Mouse (Mus musculus) neural tube, embryonic 15.5 days (tissue): ENCODE measurements around the gene Olfr522. TPM values are rescaled to one million over a fixed set of nuclear protein-coding genes. Genes with fewer than 3 reads are reported as not detected.

Experiments
- ATAC-seq: fragments of 200-750 bp; cut with Nextera tagmentation; 2 replicates; pipeline ENCODE4 v1.8.0; 2017; ENCODE audit warnings: mild to moderate bottlenecking, moderate TSS enrichment, moderate library complexity; ENCODE audit not compliant: low FRiP score
- H3K27ac ChIP-seq: fragments of 300-500 bp; sonication (generic); replicated peaks from 2 replicates; pipeline ENCODE4 v1.5.1; 2015; ENCODE audit warnings: mild to moderate bottlenecking, inconsistent platforms
- H3K27me3 ChIP-seq: fragments of 300-500 bp; sonication (generic); replicated peaks from 2 replicates; pipeline ENCODE4 v1.6.1; 2015; ENCODE audit warnings: inconsistent platforms
- H3K36me3 ChIP-seq: fragments of 300-500 bp; sonication (generic); 2 replicates; pipeline ENCODE4 v1.6.1; 2015; ENCODE audit warnings: inconsistent platforms
- H3K4me1 ChIP-seq: fragments of 300-500 bp; sonication (generic); 2 replicates; pipeline ENCODE4 v1.6.1; 2015; ENCODE audit warnings: inconsistent platforms
- H3K4me2 ChIP-seq: fragments of 300-500 bp; sonication (generic); 2 replicates; pipeline ENCODE4 v1.6.1; 2015; ENCODE audit warnings: inconsistent platforms, mild to moderate bottlenecking, moderate library complexity
- H3K4me3 ChIP-seq: fragments of 300-500 bp; sonication (generic); replicated peaks from 2 replicates; pipeline ENCODE4 v1.5.1; 2015; ENCODE audit warnings: mild to moderate bottlenecking, inconsistent platforms
- H3K9ac ChIP-seq: fragments of 300-500 bp; sonication (generic); replicated peaks from 2 replicates; pipeline ENCODE4 v1.6.1; 2015; ENCODE audit warnings: mild to moderate bottlenecking, inconsistent platforms
- H3K9me3 ChIP-seq: fragments of 300-500 bp; sonication (generic); replicated peaks from 2 replicates; pipeline ENCODE4 v1.6.1; 2016; ENCODE audit warnings: inconsistent platforms
- WGBS: fragments of 180-500 bp; shearing (Covaris S2); methylation state at CpG from one replicate; pipeline ENCODE4 v1.1.7; 2015; ENCODE audit warnings: mixed read lengths; 5-methylcytosine and 5-hydroxymethylcytosine counted together
- polyA plus RNA-seq: library from polyadenylated mRNA; unstranded; fragments of >200 nt; fragmentation: Nextera tagmentation; extraction: Ambion mirVana; gene quantifications from 2 replicates; pipeline ENCODE4 v1.2.1, GENCODE M21; 2015

Olfr522 gene
- polyA plus RNA-seq, 1 experiment from 2014 or later: not detected

DNA sequence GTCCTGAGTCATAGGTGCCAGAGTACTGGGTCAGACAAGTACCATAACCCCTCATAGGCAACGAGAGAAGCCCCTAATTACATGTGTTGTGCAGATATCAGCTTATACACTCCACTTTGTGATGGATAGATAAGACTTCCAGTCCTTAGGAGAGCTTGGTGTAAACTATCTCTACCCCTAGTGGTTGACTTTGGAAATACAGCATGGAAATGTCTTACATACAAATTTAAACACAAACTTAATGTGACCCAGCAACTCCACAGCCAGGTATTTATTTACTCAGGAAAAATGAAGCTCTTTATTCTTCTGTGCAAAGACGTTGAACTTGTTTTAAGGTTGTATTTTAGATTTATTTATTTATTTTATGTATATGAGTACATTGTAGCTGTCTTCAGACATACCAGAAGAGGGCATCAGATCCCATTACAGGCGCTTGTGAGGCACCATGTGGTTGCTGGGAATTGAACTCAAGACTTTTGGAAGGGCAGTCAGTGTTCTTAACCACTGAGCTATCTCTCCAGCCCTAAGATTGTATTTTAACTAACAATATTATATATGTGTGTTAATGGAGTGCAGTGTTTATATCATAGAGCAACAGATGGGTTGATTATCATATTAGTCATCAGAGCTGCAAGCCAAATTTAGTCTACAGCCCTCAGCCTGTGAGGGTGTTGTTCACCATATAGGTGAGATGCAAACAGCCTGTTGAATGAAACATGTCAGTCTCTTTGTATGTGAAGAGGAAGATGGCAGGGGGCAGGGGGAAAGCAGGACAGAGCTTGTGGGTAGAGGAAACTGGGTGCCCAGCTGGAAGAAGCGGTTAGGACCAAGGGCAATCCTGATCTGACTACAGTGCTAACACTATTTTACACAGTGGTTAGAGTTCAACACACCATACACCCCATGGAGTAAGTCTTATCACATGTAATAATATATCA, 24.1 kb upstream of the Olfr522 start:
- H3K4me3 ChIP-seq: no peak overlapping the region
- no peak overlapping the region for H3K9ac ChIP-seq
- WGBS: 61% methylated on average over 4 of the region's 4 CpGs
- H3K36me3 ChIP-seq: no peaks in the 10 kb centered on the region
- no peaks in the 10 kb centered on the region for H3K9me3 ChIP-seq
- ATAC-seq: no peak
- H3K27ac ChIP-seq: no peak overlapping the region
- H3K27me3 ChIP-seq: no peaks in the 10 kb centered on the region
- H3K4me1 ChIP-seq: no peaks in the 10 kb centered on the region
- no peak overlapping the region for H3K4me2 ChIP-seq

DNA sequence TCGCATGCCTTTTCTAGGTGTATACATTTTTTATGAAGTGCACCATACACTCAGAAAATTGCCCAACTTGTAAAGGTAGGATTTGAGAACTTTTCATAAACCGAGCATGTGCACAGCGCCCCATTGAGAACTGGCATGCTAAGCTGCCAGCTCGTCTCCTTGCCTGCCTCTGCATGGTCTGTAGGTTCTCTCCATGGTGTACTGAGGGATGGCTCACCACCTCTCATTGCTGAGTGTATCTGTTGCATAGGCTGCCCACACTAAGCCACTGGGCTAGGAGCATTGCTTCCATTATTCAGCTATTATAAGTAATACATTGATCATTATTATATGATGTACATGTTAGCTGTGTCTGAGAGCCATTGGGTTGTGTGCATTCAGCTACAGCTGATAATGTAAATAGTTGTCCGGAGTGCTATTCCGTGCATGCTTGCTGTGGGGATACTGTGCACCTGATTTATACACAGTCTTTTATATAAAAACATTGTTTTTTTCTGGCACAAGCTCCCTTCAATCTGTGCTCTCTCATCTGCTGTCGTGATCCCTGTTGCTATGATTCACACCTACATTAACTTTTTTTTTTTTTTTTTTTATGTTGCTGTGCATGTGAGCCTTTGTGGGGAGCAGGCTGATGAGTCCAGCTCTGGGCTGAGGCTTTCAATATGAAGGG, 23.3 kb upstream of the Olfr522 start:
- Histone ChIP-seq H3K36me3 (no peaks in the 10 kb centered on the region), H3K4me1 (no peaks in the 10 kb centered on the region), H3K9ac (no peak overlapping the region), H3K4me3 (no peak overlapping the region), H3K27me3 (no peaks in the 10 kb centered on the region), H3K27ac (no peak overlapping the region), H3K4me2 (no peak overlapping the region), H3K9me3 (no peaks in the 10 kb centered on the region)
- no peak for ATAC-seq
- 83% methylated on average over 7 of the region's 7 CpGs for WGBS

GRCm38 (mm10) chr7:140186646-140187620, 22.4 kb upstream of the Olfr522 start:
- H3K27ac ChIP-seq: no peak overlapping the region
- ATAC-seq: no peak
- H3K27me3 ChIP-seq: no peaks in the 10 kb centered on the region
- H3K4me1 ChIP-seq: no peaks in the 10 kb centered on the region
- H3K4me2 ChIP-seq: no peak overlapping the region
- no peak overlapping the region for H3K4me3 ChIP-seq
- H3K36me3 ChIP-seq: no peaks in the 10 kb centered on the region
- 57% methylated on average over 18 of the region's 18 CpGs for WGBS
- no peak overlapping the region for H3K9ac ChIP-seq
- H3K9me3 ChIP-seq: no peaks in the 10 kb centered on the region

GRCm38 (mm10) chr7:140184206-140184605, 19.6 kb upstream of the Olfr522 start:
- WGBS: 90% methylated on average over 4 of the region's 4 CpGs
- no peak overlapping the region for H3K27ac ChIP-seq
- H3K4me2 ChIP-seq: no peak overlapping the region
- no peaks in the 10 kb centered on the region for H3K4me1 ChIP-seq
- H3K9me3 ChIP-seq: no peaks in the 10 kb centered on the region
- H3K4me3 ChIP-seq: no peak overlapping the region
- H3K36me3 ChIP-seq: no peaks in the 10 kb centered on the region
- no peaks in the 10 kb centered on the region for H3K27me3 ChIP-seq
- no peak overlapping the region for H3K9ac ChIP-seq
- no peak for ATAC-seq

GRCm38 (mm10) chr7:140180692-140181091, 16.1 kb upstream of the Olfr522 start:
- H3K4me1 ChIP-seq: no peaks in the 10 kb centered on the region
- H3K27me3 ChIP-seq: no peaks in the 10 kb centered on the region
- no peak for ATAC-seq
- no peak overlapping the region for H3K27ac ChIP-seq
- no peak overlapping the region for H3K4me2 ChIP-seq
- WGBS: 84% methylated on average over 2 of the region's 2 CpGs
- H3K4me3 ChIP-seq: no peak overlapping the region
- H3K9ac ChIP-seq: no peak overlapping the region
- H3K36me3 ChIP-seq: no peaks in the 10 kb centered on the region
- H3K9me3 ChIP-seq: no peaks in the 10 kb centered on the region

DNA sequence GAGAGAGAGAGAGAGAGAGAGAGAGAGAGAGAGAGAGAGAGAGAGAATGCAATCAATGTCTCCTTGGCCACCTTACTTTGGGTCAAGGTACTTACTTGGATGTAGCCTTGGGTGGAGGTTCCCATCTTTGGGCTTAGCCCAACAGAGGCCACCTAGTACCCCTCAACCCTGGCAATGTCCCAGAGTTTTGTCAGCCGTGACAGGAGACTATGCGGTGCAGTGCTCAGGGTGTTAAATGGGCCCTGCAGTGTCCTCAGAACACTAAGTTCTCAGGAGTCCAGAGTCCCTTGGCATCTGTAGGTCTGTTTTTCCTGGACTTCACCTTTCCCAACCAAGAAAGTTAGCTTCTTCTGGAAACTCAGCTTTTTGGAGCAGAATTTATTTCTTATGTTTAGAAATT, 14.6 kb upstream of the Olfr522 start:
- Histone ChIP-seq H3K4me2 (no peak overlapping the region), H3K4me1 (no peaks in the 10 kb centered on the region), H3K9me3 (no peaks in the 10 kb centered on the region), H3K9ac (no peak overlapping the region), H3K27me3 (no peaks in the 10 kb centered on the region), H3K27ac (no peak overlapping the region), H3K4me3 (no peak overlapping the region), H3K36me3 (no peaks in the 10 kb centered on the region)
- 94% methylated on average over 2 of the region's 2 CpGs for WGBS
- no peak for ATAC-seq

- ATAC-seq: no peak
- Histone ChIP-seq H3K9ac (no peak within 1 kb of the TSS), H3K27me3 (no peaks in the 10 kb centered on the region), H3K9me3 (no peaks in the 10 kb centered on the region), H3K4me1 (no peaks in the 10 kb centered on the region), H3K27ac (no peak within 1 kb of the TSS), H3K4me3 (no peak within 1 kb of the TSS), H3K36me3 (no peaks in the 10 kb centered on the region), H3K4me2 (no peak within 1 kb of the TSS)
- WGBS: 58% methylated on average over 1 of the region's 1 CpGs
These were observed 8.4 kb upstream of the Olfr522 start, which contains the start of gene Olfr523 for GRCm38 (mm10) chr7:140172936-140173335. Olfr523 (plus strand) TSS chr7:140173217.

- Histone ChIP-seq H3K4me3 (no peak overlapping the region), H3K27me3 (no peaks in the 10 kb centered on the region), H3K9ac (no peak overlapping the region), H3K4me2 (no peak overlapping the region), H3K27ac (no peak overlapping the region), H3K36me3 (no peaks in the 10 kb centered on the region), H3K9me3 (no peaks in the 10 kb centered on the region), H3K4me1 (no peaks in the 10 kb centered on the region)
- no peak for ATAC-seq
- 96% methylated on average over 3 of the region's 3 CpGs for WGBS
These were observed 6.3 kb upstream of the Olfr522 start for GRCm38 (mm10) chr7:140170863-140171262.

- no peak for ATAC-seq
- 88% methylated on average over 4 of the region's 4 CpGs for WGBS
- no peak overlapping the region for H3K27ac ChIP-seq
These were observed 4.8 kb upstream of the Olfr522 start for GRCm38 (mm10) chr7:140169386-140169785.

DNA sequence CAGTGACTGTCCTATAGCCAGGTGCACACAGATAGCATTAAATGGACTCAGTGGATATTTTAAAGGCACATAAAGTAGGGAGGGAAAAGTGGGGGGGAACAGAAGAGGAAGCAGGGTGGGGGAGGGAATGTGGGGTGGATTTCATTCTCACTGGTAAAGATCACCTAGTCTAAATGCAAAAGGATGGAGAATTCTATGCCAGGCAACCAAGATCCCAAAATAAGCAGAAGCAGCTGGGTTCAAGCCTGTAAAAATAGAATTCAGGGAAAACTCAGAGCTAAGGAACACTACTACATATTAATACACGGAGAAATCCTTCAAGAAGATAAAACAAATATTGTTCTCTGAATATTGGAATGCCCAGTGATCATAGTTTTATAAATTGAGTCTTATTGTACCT, 3.4 kb upstream of the Olfr522 start:
- Histone ChIP-seq H3K27ac (no peak overlapping the region), H3K27me3 (no peaks in the 10 kb centered on the region), H3K9me3 (no peaks in the 10 kb centered on the region), H3K4me2 (no peak overlapping the region), H3K4me1 (no peaks in the 10 kb centered on the region), H3K4me3 (no peak overlapping the region), H3K9ac (no peak overlapping the region), H3K36me3 (no peaks in the 10 kb centered on the region)
- 87% methylated on average over 1 of the region's 1 CpGs for WGBS
- no peak for ATAC-seq

More at GRCm38 (mm10) chr7:140169386-140169785, 4.8 kb upstream of the Olfr522 start:
- Histone ChIP-seq H3K9ac (no peak overlapping the region), H3K9me3 (no peaks in the 10 kb centered on the region), H3K4me2 (no peak overlapping the region), H3K4me1 (no peaks in the 10 kb centered on the region), H3K27me3 (no peaks in the 10 kb centered on the region), H3K4me3 (no peak overlapping the region), H3K36me3 (no peaks in the 10 kb centered on the region)

GRCm38 (mm10) chr7:140160363-140160762, 4.2 kb downstream of the Olfr522 start:
- Histone ChIP-seq H3K36me3 (no peaks in the 10 kb centered on the region), H3K9me3 (no peaks in the 10 kb centered on the region), H3K27me3 (0 out of 2 replicates have a peak, but pooled peaks cover 5% of the 10 kb centered on the region), H3K4me2 (no peak overlapping the region), H3K27ac (no peak overlapping the region), H3K4me3 (no peak overlapping the region), H3K9ac (no peak overlapping the region), H3K4me1 (peaks cover under 1% of the 10 kb centered on the region)
- WGBS: 82% methylated on average over 3 of the region's 3 CpGs
- ATAC-seq: no peak
